Mouse (Mus musculus) stomach, embryonic 16.5 days (tissue): ENCODE results near the gene Ubqln4. TPM values are rescaled to one million over a fixed set of nuclear protein-coding genes. Genes with fewer than 3 reads are reported as not detected.
"Not testable (repeated sequence)": the region's sequence is repeated elsewhere in the genome, so short reads cannot be mapped to it uniquely, and the experiment has no call there.

ENCODE experiments used
- ATAC-seq: fragments of 200-750 bp; cut with Nextera tagmentation; 2 replicates; pipeline ENCODE4 v1.8.0; 2017; ENCODE audit warnings: moderate number of reproducible peaks, moderate TSS enrichment; ENCODE audit not compliant: insufficient read depth, low FRiP score
- H3K27ac ChIP-seq: fragments of 300-500 bp; sonication (generic); 2 replicates; pipeline ENCODE4 v1.5.1; 2014; ENCODE audit warnings: low read length
- H3K27me3 ChIP-seq: fragments of 300-500 bp; sonication (generic); 2 replicates; pipeline ENCODE4 v1.6.1; 2014; ENCODE audit warnings: low read length, control low read depth, mixed read lengths; ENCODE audit not compliant: control insufficient read depth, insufficient read depth
- H3K36me3 ChIP-seq: fragments of 300-500 bp; sonication (generic); 2 replicates; pipeline ENCODE4 v1.6.1; 2014; ENCODE audit warnings: low read length; ENCODE audit not compliant: control insufficient read depth, insufficient read depth
- H3K4me1 ChIP-seq: fragments of 300-500 bp; sonication (generic); 2 replicates; pipeline ENCODE4 v1.6.1; 2014; ENCODE audit warnings: low read length, control low read depth, mixed read lengths; ENCODE audit not compliant: control insufficient read depth, insufficient read depth
- H3K4me2 ChIP-seq: fragments of 300-500 bp; sonication (generic); 2 replicates; pipeline ENCODE4 v1.6.1; 2014; ENCODE audit warnings: low read depth, low read length, mixed read lengths
- H3K4me3 ChIP-seq: fragments of 300-500 bp; sonication (generic); replicated peaks from 2 replicates; pipeline ENCODE4 v1.5.1; 2014; ENCODE audit warnings: mild to moderate bottlenecking, low read length
- H3K9ac ChIP-seq: fragments of 300-500 bp; sonication (generic); 2 replicates; pipeline ENCODE4 v1.6.1; 2014; ENCODE audit warnings: low read length
- H3K9me3 ChIP-seq: fragments of 300-500 bp; sonication (generic); replicated peaks from 2 replicates; pipeline ENCODE4 v1.6.1; 2016; ENCODE audit warnings: low read length, control low read depth; ENCODE audit not compliant: control insufficient read depth
- WGBS: fragments of 180-500 bp; shearing (Covaris S2); extraction: QIAGEN DNeasy Blood & Tissue Kit; methylation state at CpG from one replicate; pipeline ENCODE4 v1.1.7; 2014; 5-methylcytosine and 5-hydroxymethylcytosine counted together
- polyA plus RNA-seq: library from polyadenylated mRNA; unstranded; fragments of >200 nt; fragmentation: Nextera tagmentation; extraction: Ambion mirVana; gene quantifications from 2 replicates; pipeline ENCODE4 v1.2.1, GENCODE M21; 2015

Gene Ubqln4
- polyA plus RNA-seq, 1 experiment from 2014 or later, result 33.3 TPM

DNA sequence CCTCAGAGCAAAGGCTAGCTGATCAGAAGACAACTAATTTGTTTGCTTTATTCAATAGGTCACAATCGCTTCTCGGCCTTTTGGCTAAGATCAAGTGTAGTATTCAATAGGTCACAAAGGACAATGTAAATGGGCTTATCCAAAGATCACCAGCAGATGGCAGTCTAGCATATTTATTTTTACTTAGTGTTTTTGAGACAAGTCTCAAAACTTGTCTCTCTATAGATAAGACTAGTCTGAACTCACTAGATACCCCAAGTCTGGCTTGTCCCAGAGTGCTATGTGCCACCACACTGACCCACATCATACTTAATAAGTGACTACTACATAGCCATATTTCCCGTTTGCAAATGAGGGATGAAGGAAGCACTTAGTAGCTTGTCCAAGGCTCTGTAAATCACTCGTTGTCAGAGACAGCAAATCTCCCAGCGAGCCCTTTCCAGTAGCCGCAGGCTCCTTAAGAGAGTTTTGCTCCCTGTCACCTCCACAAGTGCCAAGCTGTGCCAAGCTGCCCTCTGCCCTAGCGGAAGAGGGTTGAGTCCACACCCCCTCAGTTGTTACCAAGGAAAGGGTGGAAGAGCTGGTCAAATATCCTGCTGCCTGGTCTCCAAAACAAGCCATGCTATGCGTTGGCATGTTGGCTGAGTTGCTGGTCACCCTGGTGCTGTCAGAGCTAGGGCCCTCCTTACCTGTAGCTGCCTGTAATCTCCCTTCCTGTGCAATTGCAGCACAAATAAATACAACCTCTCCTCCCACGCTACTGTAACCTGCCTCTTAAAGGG is 38.6 kb downstream of the Ubqln4 start:
- peaks cover 14% of the 10 kb centered on the region for H3K4me1 ChIP-seq
- ATAC-seq, result no peak
- H3K9ac ChIP-seq, result peak overlapping the region; percentile 37; the same call in 1 of the 2 replicates
- H3K36me3 ChIP-seq, result peaks cover 7% of the 10 kb centered on the region; the same call in 1 of the 2 replicates
- no peak overlapping the region for H3K27ac ChIP-seq
- no peaks in the 10 kb centered on the region for H3K9me3 ChIP-seq
- WGBS, result 24% methylated on average over 9 of the region's 9 CpGs
- no peaks in the 10 kb centered on the region for H3K27me3 ChIP-seq
- H3K4me3 ChIP-seq, result no peak overlapping the region
- no peak overlapping the region for H3K4me2 ChIP-seq

DNA sequence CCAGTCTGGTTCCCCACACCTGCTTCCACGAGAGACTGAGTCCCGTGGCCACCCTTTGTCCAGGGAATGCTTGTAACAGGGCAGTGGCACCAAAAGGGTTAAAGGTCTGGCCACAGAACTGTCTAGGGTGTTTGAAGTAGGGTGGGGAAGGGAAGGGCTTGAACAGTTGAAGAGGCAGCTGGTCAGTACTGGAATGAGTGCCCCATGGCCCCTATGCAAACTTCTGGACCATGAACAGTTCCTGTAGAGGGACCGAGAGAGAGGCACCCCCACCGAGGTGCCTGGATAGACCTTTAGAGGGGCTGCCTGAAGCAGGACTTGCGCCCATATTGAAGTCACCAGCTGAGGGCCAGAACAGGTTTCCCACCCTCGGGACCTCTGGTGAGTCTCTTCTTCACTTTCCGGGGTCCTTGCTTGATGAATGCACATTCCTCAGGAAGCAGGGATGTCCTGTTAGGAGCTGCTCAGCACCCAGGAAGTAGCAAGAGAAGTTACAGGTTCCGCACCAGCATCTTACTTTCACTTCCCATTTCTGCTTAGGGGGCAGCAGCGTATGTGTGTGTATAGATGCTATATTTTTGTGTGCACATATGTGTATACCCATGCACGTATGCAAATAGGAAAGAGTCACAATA is 39.5 kb downstream of the Ubqln4 start:
- ATAC-seq, result no peak
- H3K36me3 ChIP-seq, result 0 out of 2 replicates have a peak, but pooled peaks cover 3% of the 10 kb centered on the region
- 0 out of 2 replicates have a peak overlapping the region, but pooled peaks have one; percentile 6 for H3K4me2 ChIP-seq
- 61% methylated on average over 10 of the region's 10 CpGs for WGBS
- peaks cover 14% of the 10 kb centered on the region for H3K4me1 ChIP-seq
- H3K9ac ChIP-seq, result no peak overlapping the region
- no peaks in the 10 kb centered on the region for H3K27me3 ChIP-seq
- H3K9me3 ChIP-seq, result no peaks in the 10 kb centered on the region
- no peak overlapping the region for H3K27ac ChIP-seq
- no peak overlapping the region for H3K4me3 ChIP-seq

DNA sequence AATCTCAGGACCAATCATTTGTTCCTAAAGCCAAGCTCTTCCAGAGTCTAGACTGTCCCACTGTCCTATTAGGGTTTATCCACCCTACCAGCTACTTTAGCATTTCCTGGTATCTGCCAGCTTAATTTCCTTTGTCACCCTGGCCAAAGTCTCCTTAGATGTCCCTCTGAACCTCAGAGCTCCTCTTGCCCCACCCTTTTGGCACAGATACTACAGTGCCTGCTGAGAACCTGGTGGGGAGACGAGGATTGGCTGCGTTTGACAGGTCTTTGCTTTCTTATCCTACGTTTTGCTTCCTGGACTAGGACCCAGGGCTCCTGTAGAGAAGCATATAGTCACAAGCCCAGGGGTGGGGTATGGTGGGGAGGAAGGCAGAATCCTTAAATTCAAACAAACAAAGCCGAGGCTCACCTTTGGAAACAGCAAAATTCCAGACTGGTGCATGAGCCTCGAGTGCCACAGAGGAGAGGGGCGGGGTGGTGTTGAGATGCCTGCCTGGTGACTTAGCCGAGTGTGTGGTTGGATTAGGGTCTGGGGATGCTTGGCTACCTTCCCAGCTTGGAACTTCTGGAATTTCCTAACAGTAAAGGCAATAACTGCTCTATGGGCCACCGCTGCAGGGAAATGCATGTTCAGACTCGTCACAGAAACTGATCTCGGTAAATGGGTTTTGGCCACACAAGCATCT is 40.5 kb downstream of the Ubqln4 start:
- H3K27me3 ChIP-seq, result no peaks in the 10 kb centered on the region
- no peak overlapping the region for H3K27ac ChIP-seq
- H3K4me1 ChIP-seq, result peaks cover 14% of the 10 kb centered on the region
- ATAC-seq, result no peak
- no peaks in the 10 kb centered on the region for H3K9me3 ChIP-seq
- no peaks in the 10 kb centered on the region for H3K36me3 ChIP-seq
- 0 out of 2 replicates have a peak overlapping the region, but pooled peaks have one; percentile 24 for H3K9ac ChIP-seq
- no peak overlapping the region for H3K4me3 ChIP-seq
- 32% methylated on average over 10 of the region's 10 CpGs for WGBS
- no peak overlapping the region for H3K4me2 ChIP-seq

DNA sequence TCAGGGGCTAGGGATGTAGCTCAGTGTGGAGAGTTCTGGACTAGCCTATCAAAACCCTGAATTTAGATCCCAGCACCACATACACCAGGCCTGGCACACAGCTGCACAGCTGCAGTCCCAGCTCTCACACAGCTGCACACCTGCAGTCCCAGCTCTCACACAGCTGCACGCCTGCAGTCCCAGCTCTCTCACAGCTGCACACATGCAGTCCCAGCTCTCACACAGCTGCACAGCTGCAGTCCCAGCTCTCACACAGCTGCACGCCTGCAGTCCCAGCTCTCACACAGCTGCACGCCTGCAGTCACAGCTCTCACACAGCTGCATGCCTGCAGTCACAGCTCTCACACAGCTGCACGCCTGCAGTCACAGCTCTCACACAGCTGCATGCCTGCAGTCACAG is 43.0 kb downstream of the Ubqln4 start:
- H3K27ac ChIP-seq, H3K36me3 ChIP-seq, H3K9me3 ChIP-seq, H3K9ac ChIP-seq, H3K27me3 ChIP-seq, ATAC-seq, H3K4me2 ChIP-seq, H3K4me3 ChIP-seq: not testable (repeated sequence)
- peaks cover 14% of the 10 kb centered on the region for H3K4me1 ChIP-seq
- 85% methylated on average over 4 of the region's 4 CpGs for WGBS

DNA sequence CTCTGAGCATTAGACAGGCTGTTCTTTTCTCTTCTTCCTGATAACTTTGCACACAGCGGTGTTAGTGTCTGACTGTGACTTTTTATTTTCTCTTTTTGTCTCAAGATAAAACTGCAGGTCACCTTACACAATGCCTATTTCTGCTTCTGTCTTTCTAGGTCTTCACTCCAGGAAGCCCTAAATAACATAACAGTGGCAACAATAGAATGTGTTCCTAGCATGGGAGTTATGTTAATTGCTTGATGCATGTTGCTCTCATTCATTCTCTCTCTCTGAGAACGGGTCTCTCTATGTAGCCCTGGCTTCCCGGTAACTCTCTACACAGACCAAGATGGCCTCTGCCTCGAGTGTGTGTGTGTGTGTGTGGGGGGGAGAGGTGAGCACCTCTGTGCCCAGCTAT is 48.9 kb downstream of the Ubqln4 start:
- no peaks in the 10 kb centered on the region for H3K9me3 ChIP-seq
- no peak overlapping the region for H3K4me2 ChIP-seq
- no peaks in the 10 kb centered on the region for H3K36me3 ChIP-seq
- no peak overlapping the region for H3K4me3 ChIP-seq
- H3K4me1 ChIP-seq, result peaks cover 4% of the 10 kb centered on the region; the same call in 1 of the 2 replicates
- 77% methylated on average over 4 of the region's 4 CpGs for WGBS
- no peak for ATAC-seq
- no peak overlapping the region for H3K9ac ChIP-seq
- H3K27me3 ChIP-seq, result no peaks in the 10 kb centered on the region
- no peak overlapping the region for H3K27ac ChIP-seq

GRCm38 (mm10) chr3:88603714-88604161 is 50.2 kb downstream of the Ubqln4 start:
- Histone ChIP-seq H3K27ac (no peak overlapping the region), H3K4me2 (no peak overlapping the region), H3K9me3 (no peaks in the 10 kb centered on the region), H3K4me3 (no peak overlapping the region), H3K27me3 (no peaks in the 10 kb centered on the region), H3K9ac (no peak overlapping the region), H3K4me1 (peaks cover 4% of the 10 kb centered on the region; the same call in 1 of the 2 replicates), H3K36me3 (no peaks in the 10 kb centered on the region)
- ATAC-seq, result peak; percentile 52; the same call in 1 of the 2 replicates
- WGBS, result 20% methylated on average over 6 of the region's 6 CpGs

DNA sequence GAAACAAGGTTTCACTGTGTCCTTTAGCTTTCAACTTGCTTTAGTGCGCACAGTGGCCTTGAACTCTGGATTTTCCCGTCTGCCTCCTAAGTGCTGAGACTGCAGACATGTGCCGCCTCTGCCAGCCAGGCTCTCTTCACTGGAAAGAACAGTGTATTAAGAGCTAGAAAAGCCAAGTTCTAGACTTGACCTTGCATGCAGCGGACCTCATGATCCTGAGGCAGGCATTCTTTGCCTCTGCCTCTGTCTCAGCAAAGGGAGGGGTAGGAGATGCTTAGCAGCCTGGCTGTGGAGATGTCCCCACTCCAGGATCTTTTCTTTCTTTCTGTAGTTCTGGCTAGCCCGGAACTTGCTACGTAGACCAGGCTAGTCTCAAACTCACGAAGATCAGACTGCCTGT is 51.3 kb downstream of the Ubqln4 start:
- Histone ChIP-seq H3K4me2 (no peak overlapping the region), H3K36me3 (no peaks in the 10 kb centered on the region), H3K4me3 (no peak overlapping the region), H3K4me1 (peaks cover 4% of the 10 kb centered on the region; the same call in 1 of the 2 replicates), H3K9me3 (no peaks in the 10 kb centered on the region), H3K9ac (no peak overlapping the region), H3K27me3 (no peaks in the 10 kb centered on the region), H3K27ac (no peak overlapping the region)
- WGBS, result 90% methylated on average over 7 of the region's 7 CpGs
- ATAC-seq, result no peak

DNA sequence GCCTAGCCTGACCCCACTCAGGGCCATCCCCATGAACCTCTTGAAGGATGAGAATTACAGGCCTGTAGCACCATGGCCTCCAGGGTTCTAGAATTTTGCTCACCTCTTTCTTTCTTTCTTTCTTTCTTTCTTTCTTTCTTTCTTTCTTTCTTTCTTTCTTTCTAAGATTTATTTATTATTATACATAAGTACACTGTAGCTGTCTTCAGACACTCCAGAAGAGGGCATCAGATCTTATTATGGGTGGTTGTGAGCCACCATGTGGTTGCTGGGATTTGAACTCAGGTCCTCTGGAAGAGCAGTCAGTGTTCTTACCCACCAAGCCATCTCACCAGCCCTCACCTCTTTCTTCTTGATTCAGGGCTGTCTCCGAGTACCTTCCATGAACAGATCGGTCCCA is 52.1 kb downstream of the Ubqln4 start, which contains the start of gene Arhgef2:
Arhgef2 (plus strand) TSS at position 301 of the 400 bp plus-strand sequence.
- H3K4me1 ChIP-seq, ATAC-seq, H3K27ac ChIP-seq, H3K36me3 ChIP-seq, H3K4me2 ChIP-seq, H3K27me3 ChIP-seq, H3K4me3 ChIP-seq, H3K9me3 ChIP-seq: not testable (repeated sequence)
- H3K9ac ChIP-seq, result peak within 1 kb of the TSS; percentile 50; the same call in 1 of the 2 replicates
- 88% methylated on average over 2 of the region's 2 CpGs for WGBS
